8 mouse cellular contexts compared by ENCODE assay signal in the genomic region with DNA sequence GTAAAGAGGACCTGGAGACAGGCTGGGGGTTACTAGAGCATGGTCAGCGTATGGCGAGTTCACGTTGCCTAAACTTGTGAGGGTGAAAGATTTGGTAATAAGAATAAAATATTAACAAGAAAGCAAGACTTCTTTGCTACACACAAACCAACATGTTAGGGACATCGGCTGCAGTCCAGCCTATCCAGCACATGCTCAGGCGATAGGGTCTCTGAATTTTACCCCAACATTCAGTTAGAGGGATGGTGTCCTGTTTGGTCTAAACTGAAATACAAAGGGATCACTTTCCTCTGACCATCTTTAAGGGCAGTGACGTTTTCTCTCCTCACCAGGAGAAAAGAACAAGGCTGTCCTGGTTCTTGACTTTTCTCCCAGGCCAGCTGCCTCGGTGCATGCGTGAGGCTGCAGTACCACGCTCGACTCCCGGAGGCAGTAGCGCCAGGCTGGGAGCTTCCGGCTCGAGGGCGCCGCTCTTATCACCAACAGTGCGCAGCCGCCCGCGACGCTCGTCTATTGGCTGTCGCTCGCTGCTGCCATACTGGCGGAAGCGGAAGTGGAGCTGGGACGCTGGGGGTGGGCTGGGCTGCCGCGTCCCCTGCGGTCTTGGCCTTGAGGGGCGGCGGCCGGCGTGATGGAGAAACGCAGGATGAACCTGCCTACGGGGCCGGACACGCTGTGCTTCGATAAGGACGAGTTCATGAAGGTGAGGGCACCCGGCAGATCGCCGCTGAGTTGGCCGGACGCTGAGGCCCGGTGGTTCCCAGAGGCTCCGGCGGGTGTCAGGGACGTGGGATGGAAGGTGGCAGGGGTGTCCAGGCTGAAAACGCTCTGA. TPM values are rescaled to one million over a fixed set of nuclear protein-coding genes. Genes with fewer than 3 reads are reported as not detected.
DNase-seq lines count a peak whose midpoint lies in the region; ATAC-seq and TF ChIP-seq lines count a peak whose summit lies in the region.

Gene Cog2 (plus strand): TSS at position 519 of the 832 bp plus-strand sequence.

- H3K4me3 ChIP-seq in C2C12 (ENCODE audit: insufficient read depth, poor library complexity, severe bottlenecking) (peak within 1 kb of the TSS; percentile 79), myocyte (peak within 1 kb of the TSS; percentile 56)
- H3K4me3 ChIP-seq in erythroblast, embryonic 14.5 days (replicated peaks) = peak within 1 kb of the TSS; percentile 100
- H3K4me3 ChIP-seq in heart, embryonic 11.5 days (ENCODE audit: low read depth, low read length) = peak within 1 kb of the TSS; percentile 93
- peak within 1 kb of the TSS; percentile 91 for H3K4me3 ChIP-seq in kidney, embryonic 16.5 days (ENCODE audit: low read length)
- H3K4me3 ChIP-seq in liver, adult 2 months (ENCODE audit: insufficient read depth, low read depth, low read length) = peak within 1 kb of the TSS; percentile 92

- peak; percentile 94 for ATAC-seq in heart, embryonic 11.5 days (replicated peaks; ENCODE audit: insufficient number of reproducible peaks, low FRiP score, low TSS enrichment)
- peak; percentile 99 for ATAC-seq in kidney, embryonic 16.5 days (ENCODE audit: low FRiP score, low TSS enrichment)

- H3K4me1 ChIP-seq in erythroblast, embryonic 14.5 days (ENCODE audit: control insufficient read depth) = peaks cover 29% of the 10 kb centered on the region
- peaks cover 11% of the 10 kb centered on the region for H3K4me1 ChIP-seq in heart, embryonic 11.5 days (ENCODE audit: control insufficient read depth, insufficient read depth, low read length)
- peaks cover 11% of the 10 kb centered on the region for H3K4me1 ChIP-seq in kidney, embryonic 16.5 days (ENCODE audit: insufficient read depth, low read length)
- H3K4me1 ChIP-seq in liver, adult 2 months (ENCODE audit: control insufficient read depth, insufficient read depth, low read length) = peaks cover 7% of the 10 kb centered on the region

- H3ac ChIP-seq in C2C12 (ENCODE audit: control insufficient read depth, insufficient read length, low read depth) (peak within 1 kb of the TSS; percentile 91), myocyte (ENCODE audit: control insufficient read depth, insufficient read length) (peak within 1 kb of the TSS; percentile 11)

- H3K27me3 ChIP-seq in C2C12 (ENCODE audit: control insufficient read depth, insufficient read depth, insufficient read length) = peaks cover 5% of the 10 kb centered on the region
- peaks cover 8% of the 10 kb centered on the region for H3K27me3 ChIP-seq in erythroblast, embryonic 14.5 days (ENCODE audit: control insufficient read depth)
- no peaks in the 10 kb centered on the region for H3K27me3 ChIP-seq in heart, embryonic 11.5 days (ENCODE audit: control insufficient read depth, insufficient read depth, low read length)
- H3K27me3 ChIP-seq in kidney, embryonic 16.5 days (ENCODE audit: insufficient read depth, low read length) = no peaks in the 10 kb centered on the region
- no peaks in the 10 kb centered on the region for H3K27me3 ChIP-seq in liver, adult 2 months (ENCODE audit: control insufficient read depth, insufficient read depth, low read length)
- peaks cover 13% of the 10 kb centered on the region for H3K27me3 ChIP-seq in myocyte (ENCODE audit: control insufficient read depth, insufficient read depth, insufficient read length)
- no peaks in the 10 kb centered on the region for H3K27me3 ChIP-seq in splenic B cell, adult 2 months (ENCODE audit: control insufficient read depth, insufficient read depth, low read length, poor library complexity, severe bottlenecking)

- H3K79me2 ChIP-seq in C2C12 (ENCODE audit: control insufficient read depth, insufficient read depth) = peaks cover 42% of the 10 kb centered on the region
- peaks cover 27% of the 10 kb centered on the region for H3K79me2 ChIP-seq in liver, adult 2 months (ENCODE audit: control insufficient read depth, insufficient read depth, low read length)
- peaks cover 25% of the 10 kb centered on the region for H3K79me2 ChIP-seq in myocyte (ENCODE audit: control insufficient read depth, insufficient read depth)

- H3K36me3 ChIP-seq in C2C12 (ENCODE audit: control insufficient read depth, insufficient read depth) = no peaks in the 10 kb centered on the region
- peaks cover 20% of the 10 kb centered on the region for H3K36me3 ChIP-seq in erythroblast, embryonic 14.5 days (ENCODE audit: control insufficient read depth)
- H3K36me3 ChIP-seq in heart, embryonic 11.5 days (ENCODE audit: control insufficient read depth, insufficient read depth, low read length) = no peaks in the 10 kb centered on the region
- H3K36me3 ChIP-seq in kidney, embryonic 16.5 days (ENCODE audit: insufficient read depth, low read length) = no peaks in the 10 kb centered on the region; the same call in 1 of the 2 replicates
- H3K36me3 ChIP-seq in liver, adult 2 months (ENCODE audit: control insufficient read depth, insufficient read depth, low read length) = no peaks in the 10 kb centered on the region
- H3K36me3 ChIP-seq in myocyte (ENCODE audit: control insufficient read depth, insufficient read depth) = no peaks in the 10 kb centered on the region
- H3K36me3 ChIP-seq in splenic B cell, adult 2 months (ENCODE audit: control insufficient read depth, insufficient read depth, low read length, poor library complexity, severe bottlenecking) = no peaks in the 10 kb centered on the region

- H3K9ac ChIP-seq in heart, embryonic 11.5 days (ENCODE audit: low read depth, low read length) = peak within 1 kb of the TSS; percentile 88
- H3K9ac ChIP-seq in kidney, embryonic 16.5 days (replicated peaks; ENCODE audit: low read length) = peak within 1 kb of the TSS; percentile 83
- H3K9ac ChIP-seq in liver, adult 2 months (ENCODE audit: low read depth, low read length) = peak within 1 kb of the TSS; percentile 85

- TF ChIP-seq CTCF in C2C12 (IDR thresholded peaks at IDR 0.05; ENCODE audit: control insufficient read depth, insufficient read depth, insufficient read length) = peak; percentile 83
- peak; percentile 82 for TF ChIP-seq CTCF in brain, embryonic 14.5 days (IDR thresholded peaks at IDR 0.05; ENCODE audit: borderline replicate concordance, extremely low read depth, insufficient read depth, insufficient read length)
- peak; percentile 89 for TF ChIP-seq CTCF in liver, adult 2 months (IDR thresholded peaks at IDR 0.05; ENCODE audit: low read depth, low read length)

- H3K4me2 ChIP-seq in heart, embryonic 11.5 days = peak within 1 kb of the TSS; percentile 86
- peak within 1 kb of the TSS; percentile 89 for H3K4me2 ChIP-seq in kidney, embryonic 16.5 days (replicated peaks; ENCODE audit: low read depth, low read length)
- peak within 1 kb of the TSS; percentile 87 for H3K4me2 ChIP-seq in myocyte (ENCODE audit: low read depth)

- no peaks in the 10 kb centered on the region for H3K9me3 ChIP-seq in erythroblast, embryonic 14.5 days (ENCODE audit: control insufficient read depth, low read length)
- H3K9me3 ChIP-seq in heart, embryonic 11.5 days (replicated peaks; ENCODE audit: control insufficient read depth, low read length) = no peaks in the 10 kb centered on the region
- H3K9me3 ChIP-seq in kidney, embryonic 16.5 days (ENCODE audit: low read length) = no peaks in the 10 kb centered on the region

- H3K27ac ChIP-seq in heart, embryonic 11.5 days (ENCODE audit: low read depth, low read length) = no peak within 1 kb of the TSS; the same call in 1 of the 2 replicates
- H3K27ac ChIP-seq in kidney, embryonic 16.5 days (ENCODE audit: low read length) = no peak within 1 kb of the TSS; the same call in 1 of the 2 replicates
- H3K27ac ChIP-seq in liver, adult 2 months (replicated peaks; ENCODE audit: insufficient read depth, low read depth, low read length) = peak within 1 kb of the TSS; percentile 23; the same call in 1 of the 2 replicates

- peak; percentile 99 for DNase-seq in brain, embryonic 14.5 days (ENCODE audit: low read depth)
- peak; percentile 78 for DNase-seq in liver, adult 2 months (ENCODE audit: extremely low read depth, low read depth, low spot score)
- peak; percentile 95 for DNase-seq in splenic B cell, adult 2 months (ENCODE audit: low read depth, low spot score)

- peak; percentile 75; the same call in 1 of the 2 replicates for TF ChIP-seq POLR2A in brain, embryonic 14.5 days (IDR thresholded peaks at IDR 0.05; ENCODE audit: borderline replicate concordance, extremely low read depth, insufficient read depth, insufficient read length, poor library complexity, severe bottlenecking)
- peak; percentile 54; the same call in 1 of the 2 replicates for TF ChIP-seq POLR2A in liver, adult 2 months (IDR thresholded peaks at IDR 0.05; ENCODE audit: extremely low read depth, insufficient read depth, low read length)
- peak; percentile 93 for TF ChIP-seq POLR2A in myocyte (IDR thresholded peaks at IDR 0.05; ENCODE audit: insufficient read length, low read depth)

- WGBS in heart, embryonic 11.5 days (ENCODE audit: insufficient replicate concordance) = 9% methylated on average over 50 of the region's 50 CpGs
- 9% methylated on average over 50 of the region's 50 CpGs for WGBS in kidney, embryonic 16.5 days
- 10% methylated on average over 50 of the region's 50 CpGs for WGBS in liver, adult 2 months

- peaks cover 15% of the 10 kb centered on the region for H3K79me3 ChIP-seq in C2C12 (ENCODE audit: low read depth)

TF ChIP-seq in C2C12, 6 proteins besides CTCF, POLR2A, EP300 and RAD21 (continues in another document):
- TF ChIP-seq USF1 (IDR thresholded peaks at IDR 0.05; ENCODE audit: low read depth) = no peak
- peak; percentile 28 for TF ChIP-seq MAX (IDR thresholded peaks at IDR 0.05)
- no peak for TF ChIP-seq FOSL1 (IDR thresholded peaks at IDR 0.05; ENCODE audit: insufficient read depth, low read length, poor library complexity, severe bottlenecking)
- TF ChIP-seq MYOD1 (IDR thresholded peaks at IDR 0.05; ENCODE audit: control insufficient read depth, insufficient read length, low read depth) = no peak
- no peak for TF ChIP-seq MYOG (IDR thresholded peaks at IDR 0.05; ENCODE audit: control insufficient read depth, extremely low read depth, insufficient read length)

TF ChIP-seq in myocyte, 11 proteins besides CTCF, POLR2A, EP300 and RAD21:
- TF ChIP-seq POLR2AphosphoS2 (IDR thresholded peaks at IDR 0.05; ENCODE audit: insufficient read length, low read depth) (peak; percentile 83), REST (IDR thresholded peaks at IDR 0.05; ENCODE audit: insufficient read depth, insufficient read length) (no peak)
TF ChIP-seq in myocyte: peak in this region for 1.

RNA-seq across cellular contexts. Expression of gene Cog2, which starts in this region (rescaled TPM):
- polyA plus RNA-seq in C2C12 (2012; fragmentation: generic; extraction: Trizol) (27.6 TPM), myocyte (2012; fragmentation: generic; extraction: Trizol) (26.3 TPM)
- polyA plus RNA-seq in brain, embryonic 14.5 days (2012; rRNA removed) = 32.1 and 34.1 TPM in 2 replicates
- 0.87 and 1.0 TPM in 2 replicates for polyA plus RNA-seq in erythroblast, embryonic 14.5 days (2012)
- 24.6 and 28.4 TPM in 2 replicates for polyA plus RNA-seq in heart, embryonic 11.5 days (2014; fragmentation: Nextera tagmentation; extraction: Ambion mirVana)
- polyA plus RNA-seq in kidney, embryonic 16.5 days (2015; fragmentation: Nextera tagmentation; extraction: Ambion mirVana) = 39.5 and 40.4 TPM in 2 replicates
- total RNA-seq in liver, adult 2 months (2014; rRNA removed) = 16.6 and 17.9 TPM in 2 replicates
- polyA plus RNA-seq in liver, adult 2 months (2012; rRNA removed) = 11.9 and 12.6 TPM in 2 replicates
